Mouse (Mus musculus) stomach, postnatal 0 days (tissue): ENCODE results near the gene Gne.

Source experiments
- CTCF ChIP-seq: IDR thresholded peaks from 2 replicates; pipeline ENCODE4 v1.5.1; 2016; ENCODE audit warnings: antibody characterized with exemption, low read depth, mild to moderate bottlenecking, moderate library complexity
- EP300 ChIP-seq: optimal IDR thresholded peaks from 2 replicates; pipeline ENCODE3; 2016; ENCODE audit warnings: antibody characterized with exemption

- TF ChIP-seq CTCF, result no peak
- TF ChIP-seq EP300, result no peak
These were observed 8.4 kb upstream of the Gne start for GRCm38 (mm10) chr4:44092359-44092758.
